Mouse (Mus musculus): ENCODE data around the gene Dynlt1b.
"Not testable (repeated sequence)": the region's sequence is repeated elsewhere in the genome, so short reads cannot be mapped to it uniquely, and the experiment has no call there.

Dynlt1b gene

DNA sequence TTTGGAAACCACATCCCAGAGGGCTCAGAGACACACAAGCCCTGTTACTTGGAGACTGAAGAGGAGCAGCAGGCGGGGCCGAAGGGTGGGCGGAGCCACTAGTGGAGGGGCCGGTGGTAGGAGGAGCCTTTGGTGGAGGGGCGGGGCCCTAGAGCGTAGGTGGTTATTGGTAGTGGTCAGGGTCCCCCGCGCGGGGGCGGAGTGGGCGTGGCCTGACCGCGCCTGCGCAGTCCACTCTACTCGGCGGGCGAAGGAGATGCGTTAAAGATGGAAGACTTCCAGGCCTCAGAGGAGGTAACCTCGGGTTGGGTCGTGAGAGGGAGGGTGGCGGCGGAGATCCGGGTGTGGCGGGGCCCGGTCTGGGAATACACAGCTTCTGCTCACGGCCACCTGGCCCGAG lies at the start of gene Dynlt1b:
TSS of gene Dynlt1b (plus strand) at position 168 of the 400 bp plus-strand sequence.
- DNase-seq (ENCODE audit: low read depth): peak; percentile 99

DNA sequence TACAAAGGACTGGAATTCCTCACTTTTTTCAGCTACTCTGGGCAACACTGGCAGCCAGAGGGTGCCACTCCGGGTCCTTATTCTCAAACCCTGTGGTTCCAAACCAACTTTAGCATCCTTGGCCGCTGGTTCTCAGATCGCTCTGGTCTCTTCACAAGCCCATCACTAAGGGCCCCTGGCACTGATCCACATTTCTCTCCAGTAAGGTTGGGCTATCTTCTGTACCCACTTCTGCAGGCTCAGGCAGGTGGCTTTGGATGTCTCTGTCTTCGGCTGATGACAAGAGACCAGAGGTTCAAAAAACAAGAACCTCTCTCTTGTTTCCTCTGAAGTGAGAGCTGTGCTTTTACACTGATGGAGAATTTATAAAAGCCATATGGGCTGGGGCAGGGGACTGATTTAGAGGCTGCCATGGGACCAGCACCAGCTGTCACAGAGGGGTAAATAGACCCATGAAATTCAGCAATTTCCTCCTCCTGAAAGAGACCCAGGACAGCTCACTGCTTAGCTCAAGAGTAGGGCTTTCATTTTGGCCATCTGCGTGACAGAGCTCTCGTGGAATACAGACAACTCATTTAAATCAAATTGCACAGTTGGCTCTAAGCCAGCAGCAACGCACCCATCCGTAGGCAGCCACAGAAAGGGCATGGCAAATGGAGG lies 49.6 kb upstream of the Dynlt1b start:
- not testable (repeated sequence) for DNase-seq (ENCODE audit: low read depth)

DNA sequence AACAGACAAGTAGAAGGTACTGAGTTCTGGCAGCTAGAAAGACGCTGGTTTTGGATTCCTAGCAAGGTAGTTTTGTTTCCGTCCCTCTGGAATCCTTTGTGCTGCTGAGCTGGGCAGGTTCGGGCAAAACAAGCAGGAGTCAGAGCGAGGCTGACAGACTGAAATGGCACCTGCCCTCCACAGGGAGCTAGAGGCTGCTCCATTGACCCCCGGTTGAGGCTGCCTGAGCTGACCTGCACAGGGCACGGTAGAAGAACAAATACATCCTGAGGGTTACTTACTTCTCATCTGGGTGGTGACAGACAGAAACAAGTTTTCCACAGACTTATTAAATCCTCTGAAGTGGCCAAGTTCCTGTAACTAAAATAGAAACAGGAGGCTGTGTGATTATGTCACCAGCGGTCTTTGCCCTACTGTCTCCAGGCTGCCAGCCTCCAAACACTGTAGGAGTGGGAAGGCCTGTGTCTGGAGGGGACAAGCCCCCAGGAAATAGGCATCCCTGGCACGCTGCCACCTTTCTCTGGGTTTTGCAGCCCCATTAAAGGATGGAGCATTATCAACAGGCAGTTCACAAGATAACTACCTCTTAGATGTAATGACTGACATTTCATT lies 48.7 kb upstream of the Dynlt1b start:
- not testable (repeated sequence) for DNase-seq (ENCODE audit: low read depth)

DNA sequence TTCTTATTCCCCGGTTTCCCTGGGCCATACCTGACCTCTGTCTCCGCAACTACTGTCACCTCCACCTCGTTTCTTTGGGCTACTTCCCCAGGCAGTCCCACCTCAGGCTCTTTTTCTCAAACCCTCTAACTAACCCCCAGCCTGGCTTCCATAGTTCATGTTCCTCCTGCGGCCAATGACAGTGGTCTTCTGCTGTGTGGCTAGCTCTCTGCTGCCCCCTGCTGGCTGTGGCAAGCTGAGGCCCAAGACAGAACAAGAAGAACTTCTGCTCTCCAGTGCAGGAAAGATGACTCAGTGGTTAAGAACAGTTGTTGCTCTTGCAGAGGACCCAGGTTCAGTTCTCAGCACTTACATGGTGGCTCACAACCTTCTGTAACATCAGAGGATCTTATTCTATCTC lies 43.0 kb upstream of the Dynlt1b start:
- not testable (repeated sequence) for DNase-seq (ENCODE audit: low read depth)

DNA sequence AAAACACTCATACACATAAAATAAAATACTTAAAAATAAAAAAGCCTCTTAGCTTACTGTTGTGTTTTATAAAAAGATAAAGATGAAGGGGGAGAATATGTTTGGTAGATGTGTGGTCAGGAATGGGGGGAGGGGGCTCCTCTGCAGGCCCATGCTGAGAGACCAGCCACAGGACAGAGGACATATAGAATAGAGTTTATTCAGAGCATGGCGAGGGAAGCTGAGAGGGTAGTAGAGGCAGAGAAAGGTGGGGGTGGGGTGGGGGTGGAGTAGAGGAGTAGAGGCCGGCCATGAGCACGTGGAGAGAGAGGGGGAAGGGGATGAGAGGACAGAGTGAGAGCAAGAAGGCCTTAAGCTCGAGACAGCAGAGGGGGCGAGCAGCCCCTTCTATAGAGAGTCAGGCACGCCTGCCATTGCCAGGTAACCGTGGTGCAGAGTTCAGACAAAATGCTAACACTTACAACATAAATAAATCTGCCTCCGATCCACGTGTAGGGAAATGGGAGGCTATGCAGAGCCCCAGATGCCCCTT lies 42.5 kb upstream of the Dynlt1b start:
- not testable (repeated sequence) for DNase-seq (ENCODE audit: low read depth)

DNA sequence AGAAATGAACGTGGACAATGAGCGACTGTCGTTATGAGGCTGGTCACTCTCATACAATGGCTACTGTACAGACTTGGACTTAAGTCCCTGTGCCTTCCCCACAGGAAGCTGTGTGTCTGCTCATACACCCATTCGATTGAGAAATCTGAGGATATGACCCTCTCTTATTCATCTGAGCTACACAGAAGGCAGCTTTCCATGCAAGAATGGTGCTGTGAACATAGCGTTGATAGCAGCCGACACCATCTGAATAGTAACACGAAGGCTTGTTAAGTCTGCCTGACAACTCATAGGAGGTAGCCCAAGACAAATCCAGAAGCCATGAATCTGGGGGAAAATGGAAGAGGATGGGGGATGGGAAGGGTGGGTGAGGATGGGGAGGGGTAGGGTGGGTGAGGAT lies 40.4 kb upstream of the Dynlt1b start:
- not testable (repeated sequence) for DNase-seq (ENCODE audit: low read depth)

DNA sequence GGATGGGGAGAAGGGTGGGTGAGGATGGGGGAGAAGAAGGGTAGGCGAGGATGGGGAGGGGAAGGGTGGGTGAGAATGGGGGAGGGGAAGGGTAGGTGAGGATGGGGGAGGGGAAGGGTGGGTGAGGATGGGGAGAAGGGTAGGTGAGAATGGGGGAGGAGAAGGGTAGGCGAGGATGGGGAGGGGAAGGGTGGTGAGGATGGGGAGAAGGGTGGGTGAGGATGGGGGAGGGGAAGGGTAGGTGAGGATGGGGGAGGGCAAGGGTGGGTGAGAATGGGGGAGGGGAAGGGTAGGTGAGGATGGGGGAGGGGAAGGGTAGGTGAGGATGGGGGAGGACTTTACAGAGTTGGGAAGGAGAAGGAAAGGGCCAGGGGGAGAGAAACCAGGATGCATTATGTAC lies 39.2 kb upstream of the Dynlt1b start:
- peak; percentile 4 for DNase-seq (ENCODE audit: low read depth)

DNA sequence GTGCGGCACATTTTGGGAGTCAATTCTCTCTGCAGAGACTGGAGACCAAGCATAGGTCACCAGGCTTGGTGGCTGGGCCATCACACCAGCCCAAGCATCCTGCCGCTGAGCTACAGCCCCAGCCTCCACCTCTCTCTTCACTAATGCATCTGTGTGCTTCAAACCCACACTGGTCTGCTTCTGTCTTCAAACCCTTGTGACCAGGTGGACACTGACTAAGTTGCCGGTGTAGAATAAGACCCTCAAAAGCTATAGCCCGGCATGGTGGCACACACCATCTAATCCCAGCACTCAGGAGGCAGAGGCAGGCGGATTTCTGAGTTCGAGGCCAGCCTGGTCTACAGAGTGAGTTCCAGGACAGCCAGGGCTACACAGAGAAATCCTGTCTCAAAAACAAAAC lies 38.2 kb upstream of the Dynlt1b start:
- not testable (repeated sequence) for DNase-seq (ENCODE audit: low read depth)

DNA sequence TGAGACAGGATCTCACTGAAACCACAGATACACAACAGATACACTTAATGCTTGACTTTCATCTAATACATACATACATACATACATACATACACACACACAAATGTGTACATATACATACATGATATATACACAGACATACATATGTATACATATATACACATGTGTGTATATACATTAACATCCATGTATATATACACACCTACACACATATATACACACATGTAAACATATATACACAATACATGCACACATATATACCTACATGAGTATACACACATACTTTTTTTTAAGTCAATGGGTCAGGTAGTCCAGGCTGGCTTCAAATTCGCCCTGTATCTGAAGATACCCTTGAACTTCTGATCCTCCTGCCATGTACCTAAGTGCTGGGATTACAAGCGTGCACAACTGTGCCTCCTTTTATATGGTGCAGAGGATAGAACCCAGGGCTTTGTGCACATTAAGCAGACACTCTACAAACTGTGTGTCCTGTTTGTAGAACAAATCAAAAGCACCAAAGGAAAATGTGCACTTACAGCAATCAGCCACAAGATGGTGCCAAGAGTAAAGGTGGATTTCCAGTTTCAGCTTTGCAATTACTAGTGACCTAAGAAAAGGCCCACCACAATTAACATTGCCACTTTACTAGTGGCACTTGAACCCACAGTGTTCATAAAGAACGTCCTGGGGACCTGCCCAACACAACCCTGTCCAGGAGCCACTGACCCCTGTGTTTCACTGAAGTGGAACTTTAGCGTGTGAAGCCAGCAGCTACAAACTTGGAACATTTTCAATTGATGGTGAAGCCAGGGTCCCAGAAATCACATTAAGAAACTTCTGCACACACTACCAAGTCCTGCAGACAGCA lies 37.2 kb upstream of the Dynlt1b start:
- not testable (repeated sequence) for DNase-seq (ENCODE audit: low read depth)

DNA sequence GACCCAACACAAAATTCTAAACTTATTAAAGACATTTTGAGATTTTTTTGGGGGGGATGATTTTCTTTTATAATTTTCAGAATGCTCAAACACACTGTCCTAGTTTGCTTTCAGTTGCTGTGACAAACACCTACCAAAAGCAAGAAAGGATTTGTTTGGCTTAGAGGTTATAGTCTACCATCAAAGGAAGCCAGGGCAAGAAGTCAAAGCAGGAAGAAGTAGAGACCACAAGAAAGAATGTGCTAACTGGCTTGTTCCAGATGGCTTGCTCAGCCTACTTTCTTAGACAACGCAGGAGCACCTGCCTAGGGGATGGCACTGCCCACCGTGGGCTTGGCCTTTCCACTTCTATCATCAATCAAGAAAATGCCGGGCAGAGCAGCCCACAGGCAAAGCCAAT lies 31.8 kb upstream of the Dynlt1b start:
- not testable (repeated sequence) for DNase-seq (ENCODE audit: low read depth)

DNA sequence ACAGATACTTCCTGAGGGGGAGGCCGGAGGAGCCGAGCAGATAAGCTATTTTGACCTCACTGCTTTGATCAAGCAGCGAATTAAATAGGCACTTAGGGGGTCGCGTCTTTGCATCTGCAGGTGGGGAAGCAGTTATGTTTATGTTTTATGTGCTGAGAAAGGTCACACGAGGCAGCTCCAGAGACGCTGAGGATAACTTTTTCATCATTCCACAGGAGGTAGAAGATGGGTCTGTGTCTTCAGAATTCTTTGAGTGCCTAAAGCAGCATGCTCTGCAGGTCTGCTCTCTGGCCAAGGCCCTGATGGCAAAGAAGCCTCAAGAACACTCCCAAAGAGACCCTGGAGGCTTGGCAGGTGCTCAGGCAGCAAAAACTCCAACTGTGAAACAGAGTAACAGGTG lies 31.1 kb upstream of the Dynlt1b start:
- not testable (repeated sequence) for DNase-seq (ENCODE audit: low read depth)

DNA sequence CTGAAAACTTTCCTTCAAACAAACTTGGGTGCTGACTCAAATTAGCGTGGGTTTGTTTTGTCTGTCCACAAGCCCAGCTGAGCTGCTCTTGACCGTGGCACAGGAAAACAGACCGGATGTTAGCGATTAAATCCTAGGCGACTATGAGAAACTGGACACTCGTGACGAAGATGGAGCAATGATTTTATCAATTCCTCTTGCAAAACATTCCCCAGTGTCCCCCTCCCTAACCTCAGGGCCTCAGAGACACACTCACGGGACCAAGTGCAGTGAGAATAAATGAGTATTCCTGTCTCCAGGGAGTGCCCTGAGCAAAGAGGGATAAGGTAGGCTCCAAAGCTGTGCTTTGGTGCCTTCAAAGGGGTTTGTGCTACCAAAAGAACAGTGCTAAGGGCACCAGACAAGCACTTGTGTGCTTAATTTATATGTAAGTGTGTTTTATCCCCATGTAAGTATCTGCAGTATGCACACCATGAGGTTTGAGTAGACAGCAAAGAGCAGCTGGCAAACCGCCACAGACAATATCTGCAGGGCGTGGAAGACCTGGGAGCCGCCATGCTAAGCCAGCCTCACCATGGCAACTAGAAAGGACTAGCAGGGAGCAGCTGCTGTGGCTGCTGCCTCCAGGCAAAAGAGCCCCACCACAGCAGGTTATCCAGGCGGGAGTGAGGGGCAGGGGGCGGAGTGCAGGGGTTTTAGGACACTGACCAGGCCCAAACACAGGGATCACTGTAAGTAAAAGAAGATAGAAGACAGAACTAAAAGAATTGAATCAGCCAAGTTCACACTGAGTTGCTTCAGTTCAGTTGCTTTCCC lies 30.4 kb upstream of the Dynlt1b start:
- DNase-seq (ENCODE audit: low read depth): not testable (repeated sequence)

DNA sequence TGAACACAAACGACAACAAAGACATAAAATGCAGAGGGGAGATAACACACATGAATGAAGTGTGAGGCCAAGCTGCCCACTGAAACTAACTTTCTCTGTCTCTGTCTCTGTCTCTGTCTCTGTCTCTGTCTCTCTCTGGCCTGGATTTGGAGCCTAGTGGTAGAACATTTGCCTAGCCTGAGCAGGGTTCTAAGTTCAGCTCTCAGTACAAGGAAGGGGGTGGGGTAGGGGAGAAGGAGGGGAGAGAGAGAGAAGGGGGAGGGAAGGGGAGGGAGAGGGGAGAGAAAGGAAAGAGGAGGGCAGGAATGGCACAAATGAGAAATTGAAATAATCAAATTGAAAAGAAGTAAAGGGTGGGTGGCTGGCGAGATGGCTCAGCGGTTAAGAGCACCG lies 29.8 kb upstream of the Dynlt1b start:
- not testable (repeated sequence) for DNase-seq (ENCODE audit: low read depth)

DNA sequence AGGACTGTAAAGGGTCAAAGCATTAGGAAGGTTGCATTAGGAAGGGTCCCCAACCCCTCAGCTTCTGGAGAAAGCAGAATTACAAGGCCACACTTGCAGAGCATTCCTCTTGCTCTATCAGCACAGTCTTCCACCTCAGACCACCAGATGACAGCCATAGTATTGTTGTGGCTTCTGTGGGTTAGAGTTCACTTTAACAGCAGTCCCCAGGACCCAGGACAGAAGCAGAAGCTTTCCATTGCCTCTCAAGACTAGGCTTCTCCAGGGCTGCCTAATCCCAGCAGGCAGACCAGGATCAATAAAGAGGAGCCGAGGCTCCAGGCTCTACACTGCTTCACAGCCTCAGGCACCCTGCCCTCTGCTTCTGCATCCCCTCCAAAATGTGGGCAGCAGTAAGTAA lies 25.4 kb upstream of the Dynlt1b start:
- DNase-seq (ENCODE audit: low read depth): peak; percentile 26

DNA sequence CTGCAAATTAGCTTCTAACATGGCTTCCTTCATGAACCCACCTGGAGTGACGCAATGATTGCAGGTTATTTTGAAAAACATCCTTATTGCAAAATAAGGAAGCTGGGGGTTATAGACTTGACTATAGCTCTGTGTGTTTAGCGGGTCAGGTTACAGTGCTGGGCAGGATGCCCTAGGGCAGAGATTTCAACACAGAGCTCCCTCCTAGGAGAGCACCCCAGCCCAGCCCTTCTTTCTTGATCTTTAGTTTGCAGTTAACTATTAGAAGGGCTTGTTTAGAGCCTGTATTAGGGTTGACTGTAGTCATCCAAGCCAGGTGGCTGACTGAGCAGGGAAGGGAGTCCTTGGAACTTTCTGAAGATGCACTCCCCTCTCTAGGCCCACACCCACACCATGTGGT lies 22.9 kb upstream of the Dynlt1b start:
- DNase-seq (ENCODE audit: low read depth): not testable (repeated sequence)

DNA sequence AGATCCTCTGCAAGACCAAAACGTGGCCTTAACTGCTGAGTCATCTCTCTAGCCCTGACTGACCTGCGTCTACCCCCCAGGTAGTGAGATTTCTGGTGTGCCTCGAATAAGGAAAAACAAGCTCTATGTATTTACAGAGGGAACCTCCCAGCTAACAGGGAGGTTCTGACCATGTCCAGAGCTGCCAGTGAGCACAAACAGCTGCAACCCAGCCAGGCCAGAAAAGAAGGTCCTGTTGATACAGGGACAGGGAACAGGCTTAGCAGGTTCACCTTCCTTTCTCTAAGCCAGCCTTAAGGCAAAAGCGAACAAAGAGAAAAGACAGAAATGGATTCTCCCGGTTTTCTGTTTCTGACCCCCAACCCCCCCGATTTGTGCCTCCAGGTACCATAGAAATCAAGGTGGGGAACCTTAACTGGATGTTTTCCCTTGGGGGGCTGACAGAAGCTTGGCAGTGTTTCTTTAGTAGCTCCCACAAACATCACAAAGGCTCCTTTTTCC lies 19.1 kb upstream of the Dynlt1b start:
- DNase-seq (ENCODE audit: low read depth): not testable (repeated sequence)

DNA sequence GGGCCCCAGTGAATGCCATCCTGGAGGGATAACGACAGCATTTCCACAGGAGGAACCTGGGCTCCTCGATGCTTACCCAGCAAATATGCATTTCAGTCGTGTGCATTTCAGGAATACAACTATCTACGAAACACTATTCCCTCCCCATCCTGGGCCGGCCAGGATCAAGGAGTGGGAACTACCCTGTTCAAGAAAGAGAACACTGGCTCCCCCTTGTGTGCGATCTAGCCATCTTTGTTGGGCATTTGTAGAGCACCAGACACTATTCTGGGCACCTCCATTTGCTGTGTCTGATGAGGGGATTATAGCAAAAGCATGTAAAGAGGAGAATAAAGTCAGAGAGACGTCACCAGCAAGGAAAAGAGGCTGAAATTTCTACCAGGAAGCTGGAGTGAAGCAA lies 12.8 kb upstream of the Dynlt1b start:
- not testable (repeated sequence) for DNase-seq (ENCODE audit: low read depth)

DNA sequence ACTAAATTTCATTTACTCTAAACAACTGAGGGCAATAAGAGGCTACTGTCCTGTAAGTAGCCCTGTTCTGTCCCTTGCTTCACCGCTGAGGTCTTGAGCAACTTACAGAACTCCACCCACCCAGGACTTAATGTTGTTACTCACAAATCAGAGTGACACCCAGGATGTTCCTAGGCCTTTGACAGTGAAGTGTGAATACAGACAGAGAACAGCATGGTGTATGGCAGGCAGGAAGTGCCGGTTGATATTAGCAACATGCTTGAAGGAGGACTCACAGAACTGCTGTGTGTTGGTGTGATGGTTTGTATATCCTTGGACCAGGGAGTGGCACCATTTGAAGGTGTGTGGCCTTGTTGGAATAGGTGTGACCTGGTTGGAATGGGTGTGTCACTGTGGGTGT lies 9.4 kb upstream of the Dynlt1b start:
- not testable (repeated sequence) for DNase-seq (ENCODE audit: low read depth)

DNA sequence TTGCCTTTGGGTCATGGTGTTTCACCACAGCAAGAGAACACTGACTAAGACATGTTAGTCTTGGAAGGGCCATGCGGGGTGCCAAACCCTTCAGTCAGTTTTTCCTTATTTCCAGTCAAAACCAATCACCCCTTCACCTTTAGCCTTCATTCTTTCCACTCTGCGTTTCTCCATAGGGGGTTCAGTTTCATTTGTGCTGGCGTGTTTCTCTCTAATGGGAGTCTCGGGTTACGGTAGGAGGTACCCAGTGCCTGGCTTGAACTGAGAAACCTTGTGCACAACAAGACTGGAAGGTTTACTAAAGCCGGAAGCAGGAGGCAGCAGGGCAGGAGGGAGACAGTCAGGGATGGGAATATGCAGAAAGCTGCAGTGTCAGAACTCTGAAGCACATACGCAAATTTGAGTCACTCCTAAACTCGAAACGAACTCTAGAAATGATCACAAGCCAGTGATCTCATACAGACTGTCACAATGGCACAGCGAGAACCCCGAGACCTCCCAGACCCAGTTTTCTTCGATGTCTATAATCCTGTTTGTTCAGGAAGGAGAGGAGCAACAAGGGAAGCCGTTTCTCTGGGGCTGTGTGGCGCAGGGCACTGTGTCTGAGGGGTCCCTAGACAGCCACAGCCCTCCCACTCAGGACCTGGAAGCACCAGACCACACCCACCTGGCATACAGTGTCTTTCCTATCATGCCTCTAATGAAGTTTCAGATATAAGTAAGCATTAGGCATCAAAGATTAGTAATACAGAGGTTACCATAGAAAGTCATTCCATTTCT lies 8.2 kb upstream of the Dynlt1b start:
- not testable (repeated sequence) for DNase-seq (ENCODE audit: low read depth)

DNA sequence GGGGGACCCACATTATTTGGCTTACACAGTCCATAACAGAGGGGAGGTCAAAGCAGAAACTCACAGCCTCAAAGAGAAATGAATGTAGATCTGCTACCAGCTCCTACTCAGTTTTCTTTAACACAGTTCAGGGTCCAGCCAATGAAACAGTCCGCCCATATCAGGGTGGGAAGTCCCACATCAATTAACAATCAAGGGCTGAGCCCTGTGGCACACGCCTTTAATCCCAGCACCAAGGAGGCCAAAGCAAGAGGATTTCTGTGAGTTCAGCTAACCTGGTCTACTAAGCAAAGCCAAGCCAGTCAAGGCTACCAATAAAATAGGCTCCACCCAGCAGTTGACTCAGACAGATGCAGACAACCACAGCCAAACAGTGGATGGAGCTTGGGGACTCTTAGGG lies 7.5 kb upstream of the Dynlt1b start:
- not testable (repeated sequence) for DNase-seq (ENCODE audit: low read depth)

DNA sequence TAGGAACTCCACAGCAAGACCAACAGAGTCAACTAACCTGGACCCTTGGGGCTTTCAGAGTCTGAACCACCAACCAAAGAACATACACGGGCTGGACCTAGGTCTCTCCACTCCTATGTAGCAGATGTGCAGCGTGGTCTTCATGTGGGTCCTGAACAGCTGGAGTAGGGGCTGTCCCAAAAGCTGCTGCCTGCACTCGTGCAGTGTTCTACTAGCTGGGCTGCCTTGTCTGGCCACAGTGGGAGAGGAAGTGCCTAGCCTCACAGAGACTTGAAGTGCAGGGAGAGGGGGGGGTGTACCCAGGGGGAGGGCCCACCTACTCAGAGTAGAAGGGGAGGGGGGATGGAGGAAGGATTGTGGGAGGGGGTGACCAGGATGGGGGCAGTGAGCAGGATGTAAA lies 7.1 kb upstream of the Dynlt1b start:
- DNase-seq (ENCODE audit: low read depth): not testable (repeated sequence)

Data from 416B (cell line).